Mouse (Mus musculus) gastrocnemius, adult 18-20 months (tissue): ENCODE measurements around the gene Espn. TPM values are rescaled to one million over a fixed set of nuclear protein-coding genes. Genes with fewer than 3 reads are reported as not detected.

Experiments used
- DNase-seq: peaks from one replicate; pipeline ENCODE4 v3.0.0; 2021; ENCODE audit warnings: low spot score
- total RNA-seq, 2 experiments: library from RNA; stranded (reverse); gene quantifications; 2 replicates each; pipeline ENCODE4 v1.2.3; 2021

The Espn gene
- total RNA-seq, 2 experiments from 2014 or later: 0.36 to 0.59 TPM

DNA sequence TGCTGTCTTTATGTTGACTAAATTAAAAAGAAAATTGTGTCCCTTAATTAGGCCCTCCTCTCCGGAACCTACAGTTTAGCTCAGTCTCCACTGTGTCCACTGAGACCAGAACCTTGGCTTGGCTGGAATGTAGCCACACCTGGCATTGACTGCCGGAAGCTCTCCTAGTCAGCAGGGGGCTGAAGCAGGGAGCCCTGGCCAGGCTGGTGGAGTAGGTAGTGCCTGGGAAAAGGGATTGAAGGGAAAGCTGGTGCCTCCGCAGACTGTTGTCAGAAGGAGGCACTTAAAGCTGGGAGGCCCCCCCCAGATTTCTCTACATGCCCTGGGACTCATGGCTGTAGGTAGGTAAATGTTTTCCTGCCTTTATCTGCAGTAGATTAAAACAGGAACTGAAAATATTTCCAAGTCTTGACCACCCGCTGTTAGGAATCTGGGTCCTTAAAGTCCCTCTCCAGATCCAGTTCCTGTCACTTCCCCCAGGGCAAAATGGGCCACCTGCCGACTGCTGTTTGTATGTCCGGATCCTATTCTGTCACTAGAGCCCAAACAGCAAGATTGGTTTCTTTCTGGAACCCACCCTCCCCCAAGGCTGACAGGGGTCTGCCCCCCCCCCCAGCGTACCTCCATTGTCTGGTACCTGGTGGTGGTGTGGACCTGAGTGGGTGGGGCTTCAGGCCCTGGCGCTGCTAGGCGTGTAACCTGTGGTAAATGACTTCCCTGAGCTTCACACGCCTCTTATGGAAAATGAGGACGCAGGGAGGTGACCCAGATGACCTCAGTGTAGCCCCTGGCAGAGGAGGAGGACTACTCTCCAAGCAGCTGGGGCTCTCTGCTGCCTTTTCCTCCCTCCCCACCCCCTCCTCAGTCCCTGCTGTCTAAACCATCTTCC is 54.0 kb downstream of the Espn start:
- DNase-seq: no peak

- no peak for DNase-seq
Measured at GRCm38 (mm10) chr4:152096927-152097326, 55.2 kb downstream of the Espn start.

- DNase-seq: peak; percentile 78
Measured at GRCm38 (mm10) chr4:152095937-152096910, 55.9 kb downstream of the Espn start.

DNA sequence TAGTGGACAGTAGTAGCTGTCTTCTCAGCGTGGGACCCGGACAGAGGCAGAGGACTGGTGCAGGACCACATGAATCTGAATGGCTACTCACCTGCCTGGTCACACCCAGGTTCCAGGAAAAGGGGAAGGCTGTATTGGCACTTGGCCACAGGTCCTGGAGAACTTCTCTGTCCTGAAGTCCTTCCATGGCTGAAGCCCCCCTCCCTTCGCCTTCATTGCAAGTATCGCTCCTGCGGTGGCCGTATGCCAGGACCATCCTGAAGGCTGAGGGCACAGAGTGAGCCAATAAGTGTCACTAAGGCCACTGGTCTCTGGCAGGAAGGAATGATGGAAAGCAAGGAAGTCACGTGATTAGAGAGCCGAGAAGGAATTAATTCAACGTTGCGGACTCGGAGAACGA is 57.9 kb downstream of the Espn start:
- DNase-seq: no peak

- DNase-seq: no peak
Measured at GRCm38 (mm10) chr4:152092751-152093293, 59.3 kb downstream of the Espn start.

- DNase-seq: no peak
Measured at GRCm38 (mm10) chr4:152090191-152090590, 62.0 kb downstream of the Espn start.

DNA sequence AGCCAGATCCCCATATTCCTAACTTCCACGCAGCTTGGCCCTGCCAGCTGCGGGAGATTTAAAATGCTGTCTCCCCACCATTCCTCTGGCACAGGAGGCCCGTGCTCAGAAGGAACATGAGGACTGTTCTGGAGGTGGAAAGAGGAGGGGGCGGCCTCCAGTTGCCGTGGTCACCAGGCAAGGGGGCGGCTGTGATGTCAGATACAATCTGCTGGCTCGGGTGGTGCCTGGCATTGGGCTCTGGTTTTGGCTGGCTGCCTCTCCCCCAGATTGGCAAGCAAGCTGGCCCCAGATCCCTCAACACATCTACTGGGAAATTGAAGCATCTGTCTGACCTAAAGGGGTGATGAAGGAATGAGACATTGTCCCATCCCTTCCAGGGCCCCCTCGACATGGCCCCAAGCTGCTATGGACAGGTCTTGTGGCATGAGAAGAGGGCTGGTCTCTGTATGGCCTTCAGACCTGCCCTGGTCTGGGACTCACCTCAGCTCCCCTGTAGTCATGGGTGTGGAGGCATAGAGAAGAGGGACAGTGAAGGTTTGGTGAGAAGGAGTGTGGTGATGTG is 63.5 kb downstream of the Espn start:
- no peak for DNase-seq

DNA sequence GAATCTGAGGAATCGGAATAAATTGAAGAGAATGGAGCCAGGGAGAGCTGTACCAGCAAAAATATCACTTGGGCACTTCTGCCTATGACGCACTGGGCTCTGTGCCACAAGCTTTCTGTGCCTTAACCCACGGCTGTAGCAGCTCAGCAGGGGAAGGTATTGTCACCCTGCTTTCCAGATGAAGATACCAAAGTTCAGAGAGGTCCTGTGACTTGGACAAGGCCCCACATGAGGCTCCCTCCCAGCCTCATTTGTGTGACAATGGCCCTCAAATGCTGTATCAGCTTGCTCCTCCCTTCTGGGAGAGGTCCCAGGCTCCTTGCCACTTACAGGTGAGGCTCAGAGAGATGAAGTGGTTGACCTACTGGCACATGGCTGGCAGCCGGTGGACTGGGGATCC is 64.0 kb downstream of the Espn start:
- no peak for DNase-seq

GRCm38 (mm10) chr4:152087211-152088081 is 64.7 kb downstream of the Espn start:
- no peak for DNase-seq

DNA sequence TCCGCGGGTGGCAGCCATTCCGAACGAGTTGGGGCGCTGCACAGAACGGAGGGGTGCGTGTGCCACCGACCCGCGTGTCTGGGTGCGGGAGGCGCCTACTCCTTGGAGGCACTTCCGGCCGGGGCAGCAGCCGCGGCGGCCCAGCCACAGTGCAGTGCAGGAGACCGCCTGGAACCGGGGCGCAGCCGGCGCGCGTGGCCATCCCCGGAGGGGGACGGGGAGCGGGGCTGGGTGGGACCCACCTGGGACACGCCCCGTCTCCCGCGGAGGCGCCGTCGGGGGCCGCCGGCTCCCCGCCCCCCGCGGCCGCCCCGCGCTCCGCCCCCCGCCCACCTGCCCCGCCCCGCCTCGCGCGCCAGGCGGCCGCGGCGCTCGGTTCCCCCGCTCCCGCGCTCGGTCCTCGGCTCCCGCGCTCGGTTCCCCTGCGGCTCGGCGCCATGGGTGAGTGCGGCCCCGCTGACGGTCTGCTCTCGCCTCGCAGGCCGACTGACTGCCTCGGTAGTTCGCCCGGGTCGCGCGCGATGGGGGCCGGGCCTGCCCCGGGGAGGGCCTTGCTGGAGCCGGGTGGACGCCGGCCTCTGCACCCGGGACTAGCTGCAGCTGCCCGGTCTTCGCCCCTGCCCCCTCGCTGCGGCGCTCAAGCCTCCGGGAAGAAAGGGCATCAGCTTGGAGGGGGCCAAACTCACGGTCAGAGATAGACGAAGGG is 65.5 kb downstream of the Espn start:
- peak; percentile 32 for DNase-seq

DNA sequence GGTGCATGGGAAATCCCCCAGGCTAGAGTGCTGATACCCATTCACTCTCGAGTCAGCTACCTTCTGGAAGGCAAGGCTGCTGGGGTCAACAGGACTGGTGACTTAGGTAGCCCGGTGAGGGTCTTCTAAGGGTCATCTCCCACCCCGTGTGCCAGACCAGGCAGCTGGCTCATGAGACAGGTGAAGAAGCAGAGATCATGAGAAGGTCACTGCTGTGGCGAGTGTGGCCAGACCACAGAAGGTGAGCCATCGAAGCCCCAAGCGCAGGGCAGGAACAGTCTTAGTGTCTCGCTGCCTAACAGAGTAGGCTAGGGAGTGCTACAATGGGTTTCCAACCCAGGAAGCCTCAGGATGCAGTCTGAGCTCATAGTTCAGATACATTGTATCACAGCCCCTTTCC is 67.6 kb downstream of the Espn start:
- DNase-seq: no peak

- DNase-seq: peak; percentile 45
Measured at GRCm38 (mm10) chr4:152083611-152084220, 68.5 kb downstream of the Espn start.

DNA sequence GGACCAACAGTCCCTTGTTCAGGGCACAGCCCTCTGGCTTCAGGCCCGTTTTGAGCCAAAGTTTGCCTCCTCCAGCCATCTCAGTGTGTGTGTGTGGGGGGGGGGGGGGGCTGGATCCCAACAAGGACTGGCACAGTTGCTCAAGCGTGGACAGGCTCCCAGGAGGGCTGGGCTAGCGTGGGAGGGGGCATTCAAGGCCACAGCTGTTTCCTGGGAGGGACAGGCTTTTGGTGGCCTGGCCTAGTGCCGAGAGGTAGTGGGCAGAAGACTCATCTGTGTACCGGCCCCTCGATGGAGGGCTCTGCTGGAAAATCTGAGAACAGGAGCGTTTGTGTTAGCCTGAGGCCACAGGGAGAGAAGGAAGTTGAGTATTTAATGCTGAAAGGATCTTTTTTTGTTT is 72.2 kb downstream of the Espn start:
- DNase-seq: no peak

DNA sequence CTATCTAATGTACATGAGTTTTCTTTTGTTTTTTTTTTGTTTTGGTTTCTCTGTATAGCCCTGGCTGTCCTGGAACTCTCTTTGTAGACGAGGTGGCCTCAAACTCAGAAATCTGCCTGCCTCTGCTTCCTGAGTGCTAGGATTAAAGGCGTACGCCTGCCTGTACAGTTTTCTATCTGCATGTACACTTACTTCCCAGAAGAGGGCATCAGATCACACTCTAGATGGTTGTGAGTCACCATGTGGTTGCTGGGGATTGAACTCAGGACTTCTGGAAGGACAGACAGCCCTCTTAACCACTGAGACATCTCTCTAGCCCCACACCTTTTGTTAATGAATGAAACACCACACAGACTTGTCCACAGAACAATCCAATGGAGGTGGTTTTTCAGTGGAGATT is 72.9 kb downstream of the Espn start:
- no peak for DNase-seq

DNA sequence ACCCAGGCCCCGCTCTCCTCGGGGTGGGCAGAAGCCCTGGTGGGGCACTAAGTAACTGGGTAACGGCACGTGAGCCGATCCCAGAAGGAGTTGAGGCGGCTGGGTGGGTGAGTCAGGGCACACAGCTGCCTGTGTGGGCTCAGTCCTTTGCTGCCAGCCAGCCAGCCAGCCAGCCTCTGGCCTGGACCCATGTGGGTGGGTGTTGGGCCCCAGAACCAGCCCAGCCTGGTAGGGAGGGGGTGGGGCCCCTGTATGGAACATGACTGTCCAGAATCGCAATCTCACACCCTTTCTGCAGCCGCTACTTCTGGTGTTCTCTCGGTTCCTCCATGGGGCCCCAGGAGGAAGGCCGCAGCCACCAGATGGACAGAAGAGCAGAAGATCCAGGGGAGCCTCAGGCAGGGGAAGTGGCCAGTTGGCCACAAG is 74.1 kb downstream of the Espn start:
- DNase-seq: peak; percentile 30

DNA sequence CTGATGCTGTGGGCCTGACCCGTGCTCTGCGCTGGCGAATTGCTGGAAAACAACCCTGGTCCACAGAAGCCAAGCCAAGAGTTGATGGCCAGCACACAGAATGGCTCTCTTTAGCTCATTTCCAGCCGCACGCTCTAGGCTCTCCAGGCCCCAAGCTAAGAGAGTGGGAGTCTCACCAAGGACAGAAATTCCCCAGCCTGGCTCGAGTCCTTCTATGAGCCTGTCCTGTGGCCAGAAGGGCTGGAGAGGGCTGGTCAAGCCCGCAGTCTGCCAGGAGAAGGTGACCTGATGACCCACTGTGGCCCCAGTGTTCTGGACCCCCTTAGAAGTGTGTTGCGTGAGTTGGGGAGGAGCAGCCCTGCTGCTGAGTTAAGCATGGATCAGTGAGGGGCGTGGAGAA is 75.0 kb downstream of the Espn start:
- DNase-seq: no peak

- DNase-seq: no peak
Measured at GRCm38 (mm10) chr4:152074548-152074947, 77.6 kb downstream of the Espn start.

- DNase-seq: no peak
Measured at GRCm38 (mm10) chr4:152073715-152074114, 78.5 kb downstream of the Espn start.

DNA sequence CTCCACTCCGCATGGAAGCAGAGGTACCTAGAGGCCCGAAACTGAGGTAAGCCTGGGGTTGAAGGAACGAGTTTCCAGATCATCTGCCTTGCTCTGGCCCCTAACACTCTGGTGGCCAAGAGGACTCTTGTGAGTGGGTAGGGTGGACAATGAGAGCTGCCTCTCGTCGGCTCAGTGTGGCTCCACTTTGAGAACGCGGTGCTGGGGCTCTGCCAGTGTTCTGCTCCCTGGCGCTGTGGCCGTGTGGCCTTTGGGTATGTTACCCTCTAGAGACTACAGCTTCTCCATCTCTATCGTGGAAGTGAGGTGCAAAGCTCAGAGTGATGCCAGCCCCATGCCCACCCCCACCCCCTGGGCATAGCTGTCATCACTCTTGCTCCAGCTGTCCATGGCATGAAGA is 79.5 kb downstream of the Espn start:
- no peak for DNase-seq
